Mouse (Mus musculus) right cerebral cortex, postnatal 14 days (tissue): ENCODE measurements at regions not wholly inside any gene's neighbourhood (a gene's known extent, or its start where the extent isn't known, plus 50 kb on each side); places are given as distances from the start of the nearest gene placed in this dataset.

ENCODE experiments used
- DNase-seq: peaks from one replicate; pipeline ENCODE4 v3.0.0; 2022

DNA sequence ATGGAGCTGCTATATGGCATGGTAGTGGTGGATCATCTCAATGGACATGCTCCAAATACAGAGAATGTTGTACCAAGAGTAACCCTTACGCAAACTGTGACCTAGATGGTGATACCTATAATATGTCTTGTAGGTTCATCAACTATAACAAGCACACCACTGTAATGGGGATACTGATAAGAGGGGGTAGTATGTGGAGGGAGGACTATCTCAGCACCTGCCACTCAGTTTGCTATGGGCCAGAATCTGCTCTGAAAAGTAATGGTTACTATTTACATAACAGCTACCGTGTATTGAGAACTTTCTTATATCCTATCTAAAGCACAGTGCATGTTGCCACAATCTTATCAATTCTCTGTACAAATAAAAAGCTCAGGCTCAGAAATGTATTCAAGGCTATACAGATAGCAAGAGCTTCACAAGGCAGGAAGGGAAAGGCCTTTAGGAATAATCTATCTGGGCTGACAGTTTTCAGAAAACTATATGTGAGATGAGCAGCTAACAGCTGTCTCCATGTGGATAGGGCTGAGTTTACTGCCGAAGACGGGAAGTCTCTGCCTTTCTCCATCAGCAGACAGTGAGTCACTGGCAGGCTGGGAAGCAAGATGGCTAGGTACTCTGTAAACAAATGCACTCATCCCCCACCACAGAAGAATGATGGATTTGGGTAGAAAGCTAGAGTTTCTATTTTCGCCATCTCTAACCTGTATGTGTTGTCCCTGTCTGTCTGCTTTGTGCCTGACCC lies 77.1 kb upstream of the Nck2 start:
- DNase-seq = no peak

DNA sequence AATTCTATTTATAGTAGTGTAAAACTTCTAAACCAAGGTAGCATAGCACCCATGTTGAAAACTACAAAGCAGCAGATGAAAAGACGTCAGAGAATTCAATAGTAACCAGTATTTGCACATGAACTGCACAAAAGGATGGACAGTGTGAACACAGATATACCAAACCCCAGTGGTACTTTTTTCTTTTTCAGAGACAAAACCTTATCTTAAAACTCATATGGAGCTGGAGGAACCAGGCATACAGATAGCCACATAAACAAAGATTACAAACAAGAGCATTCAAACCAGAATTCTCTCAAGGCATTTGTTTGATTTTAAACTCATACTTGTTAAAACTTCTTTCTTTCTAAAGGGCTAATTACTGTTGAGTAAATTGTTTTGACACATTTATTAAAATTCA lies 72.5 kb upstream of the Nck2 start:
- no peak for DNase-seq

DNA sequence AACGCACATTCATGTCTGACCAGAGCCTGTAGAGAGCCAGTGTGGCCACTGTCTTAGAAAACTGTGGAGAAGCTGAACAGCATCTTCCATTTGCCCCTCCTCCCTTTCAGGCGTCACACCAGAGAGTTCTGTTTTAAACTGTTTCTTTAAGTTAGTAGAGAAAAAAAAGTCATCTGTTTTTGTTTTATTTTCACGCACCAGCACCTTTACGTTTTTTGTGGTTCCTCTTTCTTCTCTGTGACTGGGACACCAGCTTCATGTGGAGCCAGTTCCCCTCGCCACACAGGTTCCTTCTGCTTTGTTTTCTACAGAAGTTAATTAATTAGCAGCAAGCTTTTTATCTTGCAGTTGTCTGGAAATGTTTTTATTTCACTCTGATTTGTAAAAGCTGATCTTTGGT lies 69.4 kb upstream of the Nck2 start:
- DNase-seq = no peak

DNA sequence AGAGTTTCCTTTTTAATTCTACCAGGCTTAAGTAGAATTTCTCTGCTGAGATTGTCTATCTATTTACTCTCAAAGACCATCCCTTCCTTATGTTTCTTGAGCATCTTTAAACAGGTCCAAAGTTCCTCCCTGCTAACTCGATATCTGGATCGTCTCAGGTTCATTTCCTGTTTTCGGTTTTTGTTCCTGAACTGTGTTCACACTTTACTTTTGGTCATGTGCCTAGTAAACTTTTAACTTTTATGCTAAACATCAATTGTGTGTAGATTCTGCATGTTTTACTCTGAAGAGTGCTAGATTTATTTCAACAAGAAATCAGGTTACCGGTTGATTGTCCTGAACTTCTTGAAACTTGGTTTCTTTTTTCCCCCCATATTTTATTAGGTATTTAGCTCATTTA lies 68.5 kb upstream of the Nck2 start:
- DNase-seq = no peak

DNA sequence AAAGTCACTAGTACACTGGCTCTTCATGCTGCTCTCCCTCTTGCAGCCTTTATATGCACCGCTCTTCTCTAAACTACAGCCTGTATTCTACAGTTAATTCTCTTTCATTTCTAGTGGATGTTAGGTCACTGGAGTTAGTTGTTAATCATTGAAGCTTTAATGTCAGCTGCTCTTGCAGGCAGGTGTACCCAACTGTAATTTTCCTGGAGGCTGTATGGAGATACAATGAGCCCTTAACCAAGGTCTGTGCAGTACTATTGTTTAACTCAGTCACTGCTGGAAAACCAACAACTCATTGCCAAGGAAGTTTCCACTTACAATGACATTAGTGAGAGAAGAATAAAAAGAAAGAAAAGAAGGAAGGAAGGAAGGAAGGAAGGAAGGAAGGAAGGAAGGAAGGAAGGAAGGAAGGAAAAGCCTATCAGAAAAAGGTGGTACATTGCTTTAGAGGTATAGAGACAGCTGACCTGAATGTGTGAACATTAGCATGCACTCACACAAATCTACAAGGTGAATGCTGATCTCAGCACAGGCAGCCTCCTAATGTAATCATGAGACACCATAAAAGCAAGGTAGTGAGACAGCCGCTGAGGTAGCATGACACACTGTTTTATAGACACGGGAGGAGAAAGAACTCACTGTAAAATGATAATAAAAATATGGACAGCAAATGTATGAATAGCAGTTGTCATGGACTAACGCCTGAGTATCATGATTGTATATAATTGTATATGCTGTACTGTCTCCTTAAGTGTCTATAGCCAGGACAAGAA lies 66.7 kb upstream of the Nck2 start:
- DNase-seq = no peak

DNA sequence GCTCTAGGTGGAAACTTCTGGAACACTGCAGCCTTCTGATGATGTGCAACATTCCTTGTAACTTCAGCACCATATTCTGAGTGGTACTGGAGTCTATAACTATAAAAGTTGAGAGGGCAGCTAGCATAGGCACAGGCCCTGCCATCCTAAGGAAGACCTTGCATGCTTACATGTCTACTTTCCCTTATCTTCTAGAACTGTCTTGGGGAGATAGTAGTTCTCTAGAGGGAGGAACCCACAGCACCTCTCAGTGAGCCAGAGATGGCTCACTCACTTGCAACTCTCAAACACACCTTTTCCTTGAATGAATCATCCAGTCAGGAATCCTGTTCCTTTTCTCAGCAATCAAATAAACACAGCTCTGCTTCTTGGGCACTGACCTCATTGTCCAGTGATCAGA lies 59.4 kb upstream of the Nck2 start:
- no peak for DNase-seq

DNA sequence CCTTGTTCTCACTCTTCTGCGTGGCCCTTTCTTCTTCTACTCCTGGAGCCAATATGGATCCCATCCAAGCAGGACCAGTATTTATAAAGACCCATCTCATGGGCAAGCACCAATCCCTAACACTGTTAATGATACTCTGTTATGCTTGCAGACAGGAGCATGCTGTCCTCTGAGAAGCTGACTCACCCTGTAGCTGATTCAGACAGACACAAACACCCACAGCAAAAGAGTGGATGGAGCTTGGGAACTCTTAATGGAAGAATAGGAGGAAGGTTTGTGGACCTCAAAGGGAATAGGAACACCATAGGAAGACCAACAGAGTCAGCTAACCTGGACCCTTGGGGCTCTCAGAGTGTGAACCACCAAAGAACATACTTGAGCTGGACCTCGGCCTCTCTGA lies 50.3 kb upstream of the Nck2 start:
- DNase-seq = no peak
